Mouse (Mus musculus) ovary, postnatal 10 days (tissue): ENCODE measurements around the gene Fmo3.

Experiments used
- DNase-seq: peaks from one replicate; pipeline ENCODE4 v3.0.0; 2022; ENCODE audit warnings: low spot score

Fmo3 gene

DNA sequence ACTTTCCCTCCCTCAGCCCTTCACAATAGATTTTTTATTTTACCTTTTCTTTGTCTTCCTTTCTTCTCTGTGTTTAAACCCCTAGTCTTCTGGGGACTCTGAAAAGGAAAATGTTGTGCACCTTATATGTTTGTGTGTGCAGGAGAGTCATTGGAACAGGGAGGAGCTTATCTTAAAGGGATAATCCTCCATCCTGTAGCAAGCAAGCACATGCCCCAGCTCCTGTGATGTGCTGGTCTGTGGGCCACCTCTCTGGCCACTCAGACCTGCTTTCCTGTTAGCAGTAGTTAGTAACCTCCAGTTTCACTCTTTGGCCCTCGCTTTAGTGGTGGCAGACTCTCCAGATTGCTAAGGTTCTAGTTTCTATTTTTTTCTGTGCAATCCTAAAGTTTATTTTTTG, at the start of gene Fmo3:
Gene Fmo3 (minus strand): TSS at position 101 of the 400 bp plus-strand sequence.
- DNase-seq, result no peak

GRCm38 (mm10) chr1:163023075-163023474, 38.7 kb upstream of the Fmo3 start:
- DNase-seq, result no peak

DNA sequence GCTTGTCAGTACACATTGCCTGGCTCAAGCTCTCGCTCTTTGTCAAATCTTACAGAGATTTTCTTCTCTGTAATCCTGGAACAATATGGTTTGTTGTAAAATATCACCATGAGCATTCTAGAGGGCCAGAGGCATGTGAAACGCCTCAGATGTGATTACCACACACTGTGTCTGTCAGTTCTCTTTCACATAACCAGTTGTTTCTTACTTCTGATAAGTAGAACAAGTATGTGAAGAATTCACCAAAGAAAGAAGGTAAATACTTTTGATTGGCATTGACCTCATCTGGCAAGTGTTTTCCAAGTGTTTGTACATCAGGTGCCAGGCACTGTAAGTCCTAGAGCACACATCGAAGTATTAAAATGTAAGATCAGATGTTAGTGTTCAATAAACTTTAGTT, 24.9 kb upstream of the Fmo3 start:
- DNase-seq, result no peak

- DNase-seq, result no peak
Measured at GRCm38 (mm10) chr1:163003496-163003895, 19.2 kb upstream of the Fmo3 start.

DNA sequence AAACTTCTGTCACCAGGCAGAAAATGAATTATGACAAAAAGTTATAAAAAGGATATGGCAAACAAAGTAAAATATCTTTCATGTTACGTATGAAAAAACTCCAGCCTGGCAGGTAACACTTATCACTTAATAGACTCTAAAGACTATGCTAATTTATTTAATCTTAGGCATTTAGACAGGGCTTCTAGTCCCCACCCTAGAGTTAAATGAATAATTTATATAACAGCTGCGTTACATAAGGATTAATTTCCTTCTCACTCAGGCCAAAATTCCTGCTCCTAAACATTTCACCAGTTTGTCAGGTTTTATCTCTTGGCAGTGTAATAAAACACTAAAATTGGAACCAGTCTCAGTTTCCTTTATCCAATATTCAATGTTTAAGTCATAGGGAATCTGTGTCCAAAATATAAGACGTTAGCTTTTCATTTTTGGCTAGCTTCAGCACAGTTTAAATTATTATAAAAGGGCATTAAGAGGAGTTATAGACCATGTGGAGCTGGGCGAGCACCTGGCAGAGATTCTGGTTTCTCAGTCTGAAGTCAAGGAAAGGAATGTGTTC, 17.0 kb upstream of the Fmo3 start:
- no peak for DNase-seq

GRCm38 (mm10) chr1:162987546-162987945, 3.2 kb upstream of the Fmo3 start:
- DNase-seq, result no peak

DNA sequence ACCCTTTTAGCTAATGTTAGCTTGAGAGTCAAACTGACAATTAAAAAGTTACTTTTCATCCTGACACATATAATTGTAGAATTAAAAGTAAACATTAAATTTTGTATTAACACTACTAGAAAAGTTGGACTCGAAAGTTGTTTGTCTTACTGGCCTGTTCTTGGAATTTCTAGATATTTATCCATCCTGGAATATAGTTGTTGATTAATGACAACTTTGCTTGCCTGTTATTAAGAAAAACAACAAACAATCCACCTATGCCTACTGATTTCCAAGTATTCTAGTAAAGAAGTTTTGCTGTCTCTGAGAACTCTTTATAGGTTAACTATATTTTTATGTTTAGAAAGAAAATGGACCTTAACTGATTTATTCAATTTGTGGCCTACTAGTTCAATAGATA, 2.4 kb upstream of the Fmo3 start:
- DNase-seq, result no peak

DNA sequence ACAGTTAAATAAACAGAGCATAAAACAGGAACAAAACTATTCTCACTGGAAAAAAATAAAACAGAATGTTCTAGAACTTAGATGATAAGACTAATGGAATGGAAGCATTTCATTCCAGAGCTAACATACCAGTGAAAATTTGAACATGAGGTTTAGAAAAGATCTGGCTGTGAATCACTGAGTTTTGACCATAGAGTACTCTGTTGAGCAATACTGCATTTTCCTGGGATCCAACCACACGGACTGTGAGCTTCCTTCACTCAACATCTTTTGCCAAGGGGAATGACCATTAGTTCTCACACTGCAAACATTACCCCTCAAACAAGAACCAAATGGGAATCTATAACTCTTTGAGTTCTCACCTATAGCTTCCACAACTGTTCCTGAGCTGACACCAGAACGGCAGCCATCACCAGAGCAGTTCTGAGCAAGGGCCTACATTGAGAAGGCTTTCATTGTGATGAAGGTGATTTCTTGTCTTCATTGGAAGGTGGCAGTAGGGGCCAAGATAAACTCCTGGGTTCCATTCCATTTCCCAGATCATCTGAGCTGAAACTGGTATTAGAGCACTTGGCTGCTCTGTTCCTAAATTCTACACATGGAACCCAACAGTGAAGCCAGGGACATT, 1.9 kb upstream of the Fmo3 start:
- DNase-seq, result no peak

DNA sequence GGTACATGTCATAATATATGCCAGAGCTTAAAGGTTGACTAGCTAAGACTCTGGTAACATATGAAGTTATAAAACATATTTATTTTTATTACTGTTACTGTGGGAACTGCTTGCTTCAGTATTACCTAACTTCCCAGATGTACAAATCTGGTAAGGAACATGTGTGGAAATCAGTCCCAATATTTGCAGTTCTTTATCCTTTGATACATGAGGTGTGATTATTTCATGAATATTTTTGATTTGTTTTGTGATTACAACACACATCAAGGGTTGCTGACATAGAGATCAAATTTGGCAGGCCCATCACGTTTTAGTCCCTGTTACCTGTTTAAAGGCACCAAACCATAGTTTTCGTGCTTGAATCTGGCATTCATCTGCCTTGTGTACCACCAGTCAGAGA, 20.8 kb downstream of the Fmo3 start:
- no peak for DNase-seq

GRCm38 (mm10) chr1:162957422-162957821, 26.9 kb downstream of the Fmo3 start:
- no peak for DNase-seq

DNA sequence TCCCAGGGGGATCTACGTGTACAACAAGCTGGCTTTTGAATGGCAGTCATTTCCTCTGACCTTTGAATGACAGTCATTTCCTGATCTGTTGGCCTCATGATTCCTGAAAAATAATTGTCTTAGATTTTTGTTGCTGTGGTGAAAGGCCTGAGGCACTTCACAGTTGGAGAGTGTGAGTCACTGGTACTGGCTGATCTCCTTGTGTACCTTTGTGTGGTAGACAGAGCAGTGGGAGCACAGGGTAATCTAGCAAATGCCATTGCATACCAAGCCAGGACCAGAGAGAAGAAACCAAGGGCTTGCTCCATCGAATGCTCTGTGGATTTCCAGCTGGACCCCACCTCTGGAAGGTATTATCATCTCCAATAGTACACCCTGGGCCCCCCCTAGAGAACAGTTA, 31.2 kb downstream of the Fmo3 start:
- DNase-seq, result no peak

DNA sequence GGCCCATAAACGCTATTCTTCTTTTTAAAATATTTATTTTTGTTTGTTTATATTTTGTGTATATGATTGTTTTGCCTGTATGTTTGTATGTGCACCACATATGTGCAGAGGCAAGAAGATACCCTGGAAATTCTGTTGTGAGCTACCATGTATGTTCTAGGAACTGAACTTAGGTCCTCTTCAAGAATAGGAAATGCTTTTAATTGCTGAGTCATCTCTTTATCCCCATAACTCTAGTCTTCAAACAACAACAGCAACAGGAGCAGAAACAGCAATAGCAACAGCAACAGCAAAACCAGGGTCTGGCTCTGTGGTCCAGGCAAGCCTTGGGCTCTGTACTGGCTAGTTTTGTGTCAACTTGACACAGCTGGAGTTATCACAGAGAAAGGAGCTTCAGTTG, 34.6 kb downstream of the Fmo3 start:
- DNase-seq, result no peak

DNA sequence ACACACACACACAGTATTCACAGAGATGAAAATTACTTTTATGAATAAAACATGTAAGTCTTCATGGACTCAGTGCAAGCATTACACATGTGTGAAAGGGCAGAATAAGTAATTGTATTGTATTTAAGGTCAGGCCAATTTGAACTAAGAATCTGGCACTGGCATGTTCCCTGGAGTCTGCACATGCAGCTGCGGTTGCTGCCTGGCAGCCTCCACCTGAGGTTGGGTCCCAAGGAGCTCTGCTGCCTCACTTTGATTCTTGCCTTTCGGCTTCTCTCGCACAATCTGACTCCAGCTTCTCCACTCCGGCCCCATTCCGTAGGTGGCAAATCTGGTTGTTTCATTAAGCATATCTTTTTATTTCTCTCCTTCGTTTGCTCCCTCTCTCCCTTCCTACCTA, 36.4 kb downstream of the Fmo3 start:
- no peak for DNase-seq

DNA sequence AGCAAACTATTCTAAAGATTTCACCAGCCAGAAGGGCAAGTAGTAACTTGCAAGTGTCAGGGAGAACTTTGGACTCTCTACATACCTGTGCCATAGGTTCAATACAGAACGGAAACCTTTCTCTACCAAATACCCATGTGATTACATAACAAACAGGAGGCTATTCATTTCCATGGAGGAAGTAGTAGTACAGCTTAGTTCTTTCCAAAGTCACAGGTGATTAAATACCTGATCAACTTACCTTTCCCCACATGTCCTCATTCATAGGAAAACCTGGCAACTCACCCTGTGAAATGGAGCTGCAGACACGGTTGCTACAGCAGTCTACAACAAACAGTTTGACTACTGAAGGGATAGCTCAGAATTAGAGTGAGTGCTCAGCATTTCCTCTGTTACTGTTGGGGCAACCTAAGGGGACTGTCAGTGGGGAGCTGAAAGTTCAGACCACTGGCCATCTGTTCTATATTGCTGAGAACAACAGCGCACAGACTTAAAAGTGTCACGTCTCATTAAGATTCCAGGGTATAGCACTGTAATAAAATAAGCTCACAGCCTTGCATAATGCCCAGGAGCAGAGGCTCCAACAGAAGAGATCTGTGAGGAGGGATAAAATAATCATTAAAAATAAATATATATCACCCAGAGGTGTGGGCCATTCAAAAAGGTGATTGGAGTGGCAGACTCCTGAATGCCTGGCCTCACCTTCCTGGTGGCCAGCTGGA, 37.3 kb downstream of the Fmo3 start:
- no peak for DNase-seq

DNA sequence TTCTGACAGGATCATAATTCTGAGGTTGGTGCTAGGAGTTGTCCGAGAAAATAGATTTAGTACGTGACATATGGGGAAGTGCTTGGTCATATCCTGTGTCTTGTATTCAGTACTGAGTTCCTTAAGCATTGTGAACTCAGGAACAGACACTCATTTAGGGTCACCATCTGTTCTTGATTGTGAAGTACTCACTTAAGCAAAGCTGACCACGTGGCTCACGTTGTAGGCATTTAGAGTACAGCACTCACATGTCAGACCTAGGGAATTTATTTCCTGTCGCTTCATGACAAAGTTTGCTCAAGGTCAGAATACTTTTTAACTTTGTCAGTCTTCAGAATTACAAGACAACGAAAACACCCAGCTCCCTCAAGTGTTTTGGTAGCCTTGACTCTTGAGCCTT, 40.6 kb downstream of the Fmo3 start:
- DNase-seq, result no peak

DNA sequence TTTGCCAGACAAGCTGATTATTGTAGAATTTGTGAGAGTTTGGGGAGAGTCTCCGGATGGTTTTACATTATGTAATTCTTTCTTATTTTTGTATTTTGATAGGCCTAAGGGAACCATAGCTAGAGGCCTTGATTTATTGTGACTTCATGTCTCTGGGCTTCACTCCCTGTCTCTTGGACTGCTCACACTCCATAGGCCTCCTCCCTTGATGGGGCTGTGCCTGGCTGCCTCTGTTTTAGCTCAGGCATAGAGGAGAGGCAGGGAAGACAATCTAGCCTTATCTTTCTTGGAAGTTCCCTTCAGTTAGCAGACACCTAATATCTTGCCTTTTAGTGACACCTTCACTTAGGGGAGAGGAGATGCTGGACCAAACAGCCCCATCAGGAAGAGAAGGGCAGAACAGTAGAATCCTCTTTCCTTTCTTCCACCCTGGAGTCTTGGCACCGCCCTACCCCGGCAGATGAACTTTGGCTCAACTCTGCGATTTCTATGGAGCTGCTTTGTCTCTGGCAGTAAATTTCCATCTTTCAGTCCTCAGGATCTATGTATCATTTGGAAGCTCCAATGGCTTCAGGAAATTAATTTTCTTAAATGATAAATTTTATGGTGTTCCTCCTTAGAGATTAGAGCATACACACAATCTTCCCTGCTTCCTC, 45.5 kb downstream of the Fmo3 start:
- DNase-seq, result no peak

GRCm38 (mm10) chr1:162937970-162938695, 46.2 kb downstream of the Fmo3 start:
- DNase-seq, result no peak

- DNase-seq, result no peak
Measured at GRCm38 (mm10) chr1:162937415-162937814, 46.9 kb downstream of the Fmo3 start, which contains the start of gene Fmo6. Fmo6 (minus strand) TSS chr1:162937515.

GRCm38 (mm10) chr1:162934374-162935012, 49.8 kb downstream of the Fmo3 start:
- DNase-seq, result no peak

- DNase-seq, result no peak
Measured at GRCm38 (mm10) chr1:162932386-162932785, 51.9 kb downstream of the Fmo3 start.

- no peak for DNase-seq
Measured at GRCm38 (mm10) chr1:162931880-162932279, 52.4 kb downstream of the Fmo3 start.
